Mouse (Mus musculus): Measurements from ENCODE around the gene Nkain1.

The Nkain1 gene

GRCm38 (mm10) chr4:130574048-130574413 lies at the start of gene Nkain1:
Nkain1 (minus strand) TSS chr4:130574173.
- in situ Hi-C loops (cut with MboI, MseI), result loop anchor here (10.0 to 25.0 kb wide), 5 partner anchors 131 to 1231 kb away; partner anchors contain the start of gene Kpna6

GRCm38 (mm10) chr4:130578734-130579274 lies 4.8 kb upstream of the Nkain1 start:
- in situ Hi-C loops (cut with MboI, MseI), result loop anchor here (5.0 to 10.0 kb wide), 5 partner anchors 126 to 1226 kb away; no protein-coding TSS in a partner anchor

GRCm38 (mm10) chr4:130577081-130577480 lies 3.1 kb upstream of the Nkain1 start:
- in situ Hi-C loops (cut with MboI, MseI), result loop anchor here (5.0 to 10.0 kb wide), 5 partner anchors 128 to 1228 kb away; no protein-coding TSS in a partner anchor

- in situ Hi-C loops (cut with MboI, MseI), result loop anchor here (5.0 to 10.0 kb wide), 5 partner anchors 128 to 1228 kb away; no protein-coding TSS in a partner anchor
These were observed 2.4 kb upstream of the Nkain1 start for GRCm38 (mm10) chr4:130576247-130576931.

GRCm38 (mm10) chr4:130575533-130575932 lies 1.6 kb upstream of the Nkain1 start:
- in situ Hi-C loops (cut with MboI, MseI), result loop anchor here (5.0 to 10.0 kb wide), 5 partner anchors 129 to 1229 kb away; no protein-coding TSS in a partner anchor

- in situ Hi-C loops (cut with MboI, MseI), result loop anchor here (5.0 to 25.0 kb wide), 6 partner anchors 130 to 1230 kb away; partner anchors contain the start of gene Kpna6
These were observed 988 bp upstream of the Nkain1 start for GRCm38 (mm10) chr4:130574861-130575460.

- in situ Hi-C loops (cut with MboI, MseI), result loop anchor here (10.0 to 25.0 kb wide), 5 partner anchors 131 to 1231 kb away; partner anchors contain the start of gene Kpna6
These were observed 474 bp downstream of the Nkain1 start for GRCm38 (mm10) chr4:130573351-130574047.

GRCm38 (mm10) chr4:130573012-130573350 lies 992 bp downstream of the Nkain1 start:
- in situ Hi-C loops (cut with MboI, MseI), result loop anchor here (10.0 to 25.0 kb wide), 5 partner anchors 132 to 1232 kb away; partner anchors contain the start of gene Kpna6

- in situ Hi-C loops (cut with MboI, MseI), result loop anchor here (10.0 to 25.0 kb wide), 5 partner anchors 132 to 1232 kb away; partner anchors contain the start of gene Kpna6
These were observed 1.4 kb downstream of the Nkain1 start for GRCm38 (mm10) chr4:130572545-130572944.

GRCm38 (mm10) chr4:130570941-130571720 lies 2.8 kb downstream of the Nkain1 start:
- in situ Hi-C loops (cut with MboI, MseI), result loop anchor here (10.0 to 25.0 kb wide), 5 partner anchors 134 to 1234 kb away; partner anchors contain the start of gene Kpna6

- in situ Hi-C loops (cut with MboI, MseI), result loop anchor here (10.0 to 25.0 kb wide), 2 partner anchors 906 to 1174 kb away; partner anchors contain the start of gene Kpna6
These were observed 5.7 kb downstream of the Nkain1 start for GRCm38 (mm10) chr4:130568043-130568978.

- in situ Hi-C loops (cut with MboI, MseI), result loop anchor here (10.0 to 25.0 kb wide), 2 partner anchors 902 to 1169 kb away; partner anchors contain the start of gene Kpna6
These were observed 10.2 kb downstream of the Nkain1 start for GRCm38 (mm10) chr4:130563820-130564219.

- in situ Hi-C loops (cut with MboI, MseI), result loop anchor here (10.0 to 25.0 kb wide), 2 partner anchors 901 to 1169 kb away; partner anchors contain the start of gene Kpna6
These were observed 10.7 kb downstream of the Nkain1 start for GRCm38 (mm10) chr4:130563260-130563756.

- in situ Hi-C loops (cut with MboI, MseI), result loop anchor here (10.0 to 25.0 kb wide), 2 partner anchors 898 to 1166 kb away; partner anchors contain the start of gene Kpna6
These were observed 13.2 kb downstream of the Nkain1 start for GRCm38 (mm10) chr4:130560576-130561310.

- in situ Hi-C loops (cut with MboI, MseI), result loop anchor here (10.0 to 25.0 kb wide), 3 partner anchors 897 to 1446 kb away; partner anchors contain the start of gene Kpna6
These were observed 14.8 kb downstream of the Nkain1 start for GRCm38 (mm10) chr4:130559220-130559619.

GRCm38 (mm10) chr4:130557852-130558251 lies 16.1 kb downstream of the Nkain1 start:
- in situ Hi-C loops (cut with MboI, MseI), result loop anchor here (10.0 to 25.0 kb wide), 3 partner anchors 896 to 1447 kb away; partner anchors contain the start of gene Kpna6

GRCm38 (mm10) chr4:130556992-130557391 lies 17.0 kb downstream of the Nkain1 start:
- in situ Hi-C loops (cut with MboI, MseI), result loop anchor here (10.0 to 25.0 kb wide), 3 partner anchors 895 to 1448 kb away; partner anchors contain the start of gene Kpna6

GRCm38 (mm10) chr4:130556224-130556623 lies 17.7 kb downstream of the Nkain1 start:
- in situ Hi-C loops (cut with MboI, MseI), result loop anchor here (10.0 to 25.0 kb wide), 3 partner anchors 894 to 1449 kb away; partner anchors contain the start of gene Kpna6
